Mouse (Mus musculus) CH12F3 (cell line): ENCODE measurements at regions not wholly inside any gene's neighbourhood (a gene's known extent, or its start where the extent isn't known, plus 50 kb on each side); places are given as distances from the start of the nearest gene placed in this dataset.
"Not testable (repeated sequence)": the region's sequence is repeated elsewhere in the genome, so short reads cannot be mapped to it uniquely, and the experiment has no call there.

ENCODE experiments used
- in situ Hi-C: fragments of 300-500 bp; cut with MboI; formaldehyde crosslinking; loops from 2 replicates; pipeline ENCODE4 v1.14.3; 2020; ENCODE audit warnings: low sequenced_read_pairs

DNA sequence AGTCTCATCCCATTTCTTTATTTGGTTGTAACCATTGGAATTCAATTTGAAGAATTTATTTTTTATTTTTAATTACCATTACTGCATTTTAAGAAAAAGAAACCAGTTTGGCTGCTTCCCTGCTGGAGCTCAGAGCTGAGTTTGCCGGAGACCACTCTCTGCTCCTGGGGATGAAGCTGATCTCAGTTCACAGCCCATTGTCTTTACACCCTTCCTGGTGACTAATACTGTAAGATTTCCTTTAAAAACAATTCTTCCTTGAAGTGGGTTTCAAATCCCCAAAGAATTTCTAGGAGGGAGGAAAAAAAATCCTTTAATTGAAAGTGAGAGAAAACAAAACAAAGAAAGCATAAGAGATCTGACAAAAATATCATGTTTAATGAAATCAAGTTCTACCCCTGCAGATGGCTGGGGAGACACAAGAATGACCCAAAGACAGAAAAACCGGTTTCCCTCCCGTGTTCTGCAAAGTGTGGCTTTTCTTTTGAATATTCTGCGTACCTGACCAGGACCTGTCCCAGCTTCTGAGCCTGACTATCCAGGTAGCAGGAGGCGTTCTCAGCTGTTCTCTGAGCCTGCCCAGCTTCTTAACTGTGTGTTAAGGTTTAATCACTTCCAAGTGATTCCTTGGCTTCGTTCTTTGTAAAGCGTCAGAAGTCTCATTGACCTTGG is 216.1 kb downstream of the Bcl11a start:
- in situ Hi-C loops = no loop called here

DNA sequence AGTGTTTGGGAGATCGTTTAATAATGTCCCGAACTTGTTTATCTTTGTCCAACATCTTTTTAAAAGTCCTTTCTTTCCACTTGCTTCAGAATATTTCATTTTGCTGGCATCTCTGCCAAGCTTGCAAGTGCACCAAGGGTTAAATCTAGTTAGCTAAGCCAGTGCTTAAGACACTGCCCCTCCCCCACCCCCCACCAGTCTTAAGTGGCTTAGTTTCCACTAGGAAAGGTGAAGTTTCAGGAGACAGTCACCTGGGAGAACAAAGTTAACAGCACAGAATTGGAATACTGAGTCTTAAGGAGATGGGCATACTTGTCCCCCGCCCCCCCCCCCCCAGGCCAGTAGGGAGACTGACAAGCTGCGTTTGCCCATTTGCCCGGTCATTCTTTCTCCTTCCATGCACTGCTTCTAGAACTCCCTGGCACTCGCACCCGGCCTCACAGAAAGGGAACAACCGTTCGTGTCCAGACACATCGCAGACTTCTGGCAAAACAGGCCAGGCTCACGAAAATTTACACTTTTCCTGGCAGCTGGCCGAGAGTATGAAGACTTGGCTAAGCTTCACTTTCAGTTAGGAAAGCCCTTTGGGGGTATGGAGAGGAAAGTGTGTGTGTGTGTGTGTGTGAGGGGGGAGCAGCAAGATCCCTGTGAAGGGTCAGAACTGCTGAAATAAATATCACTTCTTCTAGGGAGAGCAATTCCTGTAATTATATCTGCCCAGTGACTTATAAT is 219.2 kb downstream of the Bcl11a start:
- in situ Hi-C loops = no loop called here

DNA sequence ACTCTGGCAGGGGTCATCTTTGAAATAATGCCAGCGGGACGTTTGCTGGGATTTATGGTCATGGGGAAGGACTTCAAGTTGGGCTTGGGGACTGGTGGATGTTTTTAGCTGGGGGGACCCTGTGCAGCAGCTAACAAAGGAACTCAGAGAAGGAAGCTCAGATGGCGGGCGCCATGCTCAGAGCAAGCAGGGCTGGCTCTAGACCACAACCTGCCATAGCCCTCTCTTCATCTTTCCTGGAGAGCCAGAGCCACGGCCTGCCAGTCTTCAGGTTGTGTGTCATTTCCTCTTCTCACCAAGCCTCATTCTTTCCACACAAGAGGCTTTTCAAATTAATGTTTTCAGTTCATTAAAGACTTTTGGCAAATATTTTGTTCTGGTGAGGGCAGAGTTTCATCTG is 219.9 kb downstream of the Bcl11a start:
- in situ Hi-C loops = no loop called here

DNA sequence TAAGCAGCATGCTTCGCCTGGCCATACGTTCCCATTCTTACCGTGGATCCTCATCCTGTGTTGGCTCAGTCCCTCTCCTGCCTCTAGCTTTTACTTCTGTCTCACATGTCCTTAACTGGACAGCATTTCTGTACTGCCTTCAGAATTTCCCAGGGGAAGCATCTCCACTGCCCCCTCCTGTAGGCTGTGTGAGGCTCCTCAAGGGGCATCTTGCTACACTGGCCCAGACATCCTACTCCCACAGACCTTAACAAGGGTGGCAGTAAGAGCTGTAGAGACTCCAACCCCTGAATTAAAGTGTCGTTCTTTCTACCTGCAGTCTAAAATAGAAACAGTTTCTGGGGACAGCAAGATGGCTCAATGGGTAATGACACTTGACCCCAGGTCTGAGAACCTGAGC is 222.5 kb downstream of the Bcl11a start:
- in situ Hi-C loops = no loop called here

DNA sequence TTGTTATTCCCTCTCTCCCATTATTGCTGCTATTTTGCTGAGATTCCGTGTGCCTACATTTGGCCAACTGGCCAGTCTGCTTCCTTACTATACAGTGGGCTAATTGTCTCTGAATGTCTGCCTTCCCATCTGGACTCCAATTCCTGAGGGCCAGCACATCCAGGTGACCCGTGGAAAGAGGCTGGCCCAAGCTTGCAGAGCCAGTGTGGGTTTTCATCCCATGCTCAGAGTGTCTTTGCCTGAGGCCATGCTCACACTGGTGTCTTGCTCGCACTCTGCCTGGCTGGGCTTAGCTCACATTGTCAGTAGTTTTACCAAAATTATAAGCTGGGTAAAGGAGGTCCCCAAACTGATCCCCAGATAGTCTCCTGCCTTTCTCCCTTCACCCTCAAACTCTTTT is 223.3 kb downstream of the Bcl11a start:
- in situ Hi-C loops = no loop called here

DNA sequence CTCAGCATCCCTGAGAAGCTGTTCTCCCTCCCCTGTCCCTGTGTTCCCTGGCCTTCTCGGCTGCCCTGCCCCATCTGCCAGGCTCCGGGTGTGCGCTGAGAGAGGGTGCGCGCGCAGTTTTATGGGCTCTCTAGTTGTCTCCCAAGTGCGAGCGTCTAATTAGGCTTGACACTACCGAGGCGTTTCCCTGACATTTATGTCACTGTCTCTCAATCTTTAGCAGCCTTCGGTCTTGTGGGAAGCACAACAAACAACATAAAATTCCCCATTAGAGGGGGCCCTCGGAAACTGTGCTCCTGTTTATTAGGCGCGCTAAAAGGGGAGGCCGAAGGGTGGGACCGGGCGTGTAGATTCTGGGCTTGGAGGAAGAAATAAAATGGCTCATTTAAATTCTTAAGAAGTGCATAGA is 227.3 kb downstream of the Bcl11a start:
- in situ Hi-C loops = no loop called here

DNA sequence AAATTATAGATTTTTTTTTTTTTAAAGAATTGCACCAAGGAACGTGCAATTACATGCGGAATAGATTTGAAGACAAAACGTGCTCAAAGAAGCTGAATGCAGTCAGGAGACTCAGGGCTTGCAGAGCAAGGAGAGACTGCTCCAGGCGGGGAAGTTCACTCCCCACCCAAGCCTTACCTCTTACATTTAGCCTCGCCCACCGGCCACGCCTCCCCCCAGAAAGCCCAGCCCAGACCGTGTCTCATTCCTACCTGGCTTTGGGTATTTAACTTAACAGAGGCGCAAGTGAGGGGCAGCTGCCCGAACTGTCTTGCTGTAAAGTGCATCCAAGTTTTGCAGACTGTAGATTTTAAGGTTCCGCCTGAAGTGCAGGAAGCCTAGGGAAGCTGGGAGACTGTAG is 227.8 kb downstream of the Bcl11a start:
- in situ Hi-C loops = no loop called here

DNA sequence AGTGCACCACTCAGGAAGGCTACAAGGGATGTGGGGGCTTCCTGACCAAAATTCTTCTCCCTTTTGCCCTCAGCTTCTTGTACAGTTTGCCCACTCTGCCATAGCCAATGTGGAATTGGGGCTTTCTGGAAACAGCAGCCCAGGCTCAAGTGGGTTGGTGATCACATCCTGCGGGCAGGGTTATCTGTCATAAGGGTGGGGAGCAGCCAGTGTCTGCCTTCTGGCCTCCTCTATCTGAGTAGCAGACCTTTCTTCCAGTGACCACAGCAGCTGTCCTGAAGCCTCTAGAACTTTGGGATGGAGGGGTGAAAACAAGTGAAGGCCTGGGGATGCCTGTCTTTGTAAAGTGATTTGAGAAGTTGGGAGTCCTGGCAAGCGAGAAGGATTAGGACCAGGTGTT is 228.2 kb downstream of the Bcl11a start:
- in situ Hi-C loops = no loop called here

DNA sequence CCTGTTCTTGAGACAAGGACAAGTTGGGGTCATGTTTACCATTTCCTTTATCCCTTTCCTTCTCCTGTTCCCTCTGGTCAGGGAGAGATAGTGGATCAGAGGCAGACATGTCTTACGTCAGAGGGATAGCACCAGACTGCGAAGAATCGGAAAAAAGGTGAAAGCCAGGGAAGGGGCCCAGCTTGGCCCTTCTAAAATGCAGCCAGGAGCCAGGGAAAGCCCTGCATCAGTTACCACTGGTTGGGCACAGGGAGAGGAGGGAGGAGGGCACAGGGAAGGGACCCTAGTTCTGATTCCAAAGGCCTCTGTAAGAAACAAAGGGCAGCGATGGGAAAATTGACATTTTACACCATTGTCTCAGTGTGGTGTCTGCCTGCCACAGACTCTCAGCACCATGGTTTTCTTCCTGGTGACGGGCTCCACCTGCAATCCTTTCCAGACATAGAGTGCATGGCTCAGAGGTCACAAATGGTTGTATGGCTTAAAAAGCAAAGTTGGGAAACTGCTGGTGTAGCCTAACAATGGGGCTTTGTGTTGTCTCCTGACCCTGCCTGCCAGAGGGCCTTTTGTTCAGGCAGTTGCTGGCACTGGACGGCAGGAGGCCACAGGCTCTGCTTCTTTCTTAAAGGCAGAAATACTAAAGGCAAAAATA is 229.9 kb downstream of the Bcl11a start:
- in situ Hi-C loops = no loop called here

DNA sequence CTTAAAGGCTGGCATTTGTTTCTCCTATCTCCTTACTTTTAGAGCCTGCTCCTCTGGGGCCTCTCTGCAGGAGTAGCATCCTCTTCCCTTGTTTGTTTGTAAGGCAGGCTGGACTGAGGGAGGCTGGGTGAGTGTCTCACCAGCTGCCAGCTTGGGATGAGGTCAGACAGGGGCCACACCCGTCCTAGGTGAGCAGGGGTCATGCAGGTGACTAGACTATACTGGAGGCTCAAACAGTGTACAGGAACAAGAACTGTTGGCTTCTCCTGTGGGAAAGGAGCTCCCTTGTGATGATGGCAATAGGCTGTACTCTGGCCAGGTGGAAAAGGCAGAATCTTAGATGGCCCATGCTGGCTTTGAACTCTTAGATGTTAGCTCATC is 230.4 kb downstream of the Bcl11a start:
- in situ Hi-C loops = no loop called here

DNA sequence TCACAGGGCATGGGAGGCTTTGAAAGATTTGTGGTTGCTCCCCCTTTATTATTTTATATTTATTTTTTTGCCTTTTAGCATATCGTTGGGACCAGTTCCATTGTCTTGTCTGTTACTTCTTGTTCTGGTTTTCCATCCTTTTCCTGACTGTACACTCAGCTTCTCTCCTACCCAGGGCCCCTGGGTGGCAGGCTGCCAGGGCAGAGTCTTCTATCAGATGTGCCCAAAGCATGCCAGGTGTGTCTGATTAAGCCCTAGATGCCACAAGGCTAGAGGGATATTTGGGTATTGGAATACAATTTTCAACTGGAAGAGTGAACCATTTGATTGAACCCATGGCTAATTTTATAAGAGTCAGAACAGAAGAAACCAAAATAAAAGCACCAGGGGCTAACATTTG is 236.2 kb downstream of the Bcl11a start:
- in situ Hi-C loops = no loop called here

DNA sequence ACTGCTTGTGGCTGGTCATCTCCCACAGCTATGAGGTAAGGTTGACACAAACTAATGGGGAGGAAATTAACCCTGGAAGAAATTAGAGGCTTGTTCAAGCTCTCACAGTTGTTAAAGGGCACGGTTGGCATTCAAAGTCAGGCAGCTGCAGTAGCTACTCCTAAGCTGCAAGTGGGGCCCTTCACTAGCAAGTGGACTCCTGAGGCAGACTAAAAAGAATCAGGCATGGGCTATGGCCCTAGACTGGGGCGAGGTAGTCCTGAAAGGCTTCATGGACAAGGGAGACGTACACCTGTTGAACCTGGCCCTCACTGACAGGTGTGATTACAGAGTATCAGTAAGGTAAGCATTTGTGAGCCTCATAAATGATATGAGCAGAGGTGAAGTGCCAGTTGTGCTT is 237.7 kb downstream of the Bcl11a start:
- in situ Hi-C loops = no loop called here

DNA sequence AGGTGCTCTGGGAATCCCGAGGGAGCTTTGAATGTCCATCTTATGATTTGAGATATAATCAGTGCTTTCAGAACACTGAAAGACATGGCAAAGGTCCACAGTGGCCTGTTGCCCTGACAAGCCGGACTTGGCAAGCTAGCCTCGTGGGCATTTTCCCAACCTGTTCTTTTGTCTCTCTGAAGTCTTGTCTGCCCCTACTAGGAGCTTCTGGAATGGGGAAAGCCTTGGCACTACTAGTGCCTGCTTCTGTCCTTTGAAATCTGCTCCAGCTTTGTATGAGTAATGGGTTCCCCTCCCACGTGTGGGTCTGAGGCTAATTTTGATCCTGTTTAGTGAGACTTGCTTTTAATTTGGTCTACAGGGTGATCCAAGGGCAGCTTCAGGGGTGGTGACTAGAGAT is 238.3 kb downstream of the Bcl11a start:
- in situ Hi-C loops = no loop called here

DNA sequence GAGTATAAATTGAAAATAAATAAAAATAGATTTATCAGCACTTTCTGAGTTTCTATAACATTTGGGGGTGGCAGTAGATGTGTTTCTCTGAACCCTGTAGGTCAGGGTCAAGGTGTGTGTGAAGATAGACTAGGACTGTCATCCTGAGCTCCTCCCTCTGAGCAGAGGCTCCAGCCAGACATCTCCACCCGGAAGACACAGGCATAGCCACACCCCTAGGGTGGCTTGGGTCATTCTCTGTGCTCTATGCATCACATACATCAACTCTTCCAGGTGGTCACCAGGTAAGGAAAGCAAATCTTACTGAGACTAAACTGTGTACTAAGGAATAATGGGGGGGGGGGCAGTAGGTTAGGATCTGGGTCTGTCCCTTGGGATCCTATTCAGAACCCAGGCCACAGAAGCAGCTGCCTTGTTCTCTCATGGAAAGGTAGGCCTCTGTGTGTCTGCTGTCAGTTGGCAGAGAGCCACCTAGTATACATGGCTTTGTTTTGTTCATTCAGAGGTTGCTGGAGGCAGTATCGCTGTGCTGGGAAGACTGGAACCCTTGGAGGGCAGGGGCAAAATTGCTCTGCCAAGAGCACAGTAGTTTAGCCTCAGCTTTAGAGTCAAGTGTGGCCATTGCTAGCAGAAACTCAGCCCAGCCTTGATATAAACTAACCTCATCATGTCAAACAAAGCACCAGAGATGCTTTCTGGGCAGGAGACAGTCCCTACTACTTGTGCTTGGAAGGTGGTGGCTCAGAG is 240.3 kb downstream of the Bcl11a start:
- in situ Hi-C loops = no loop called here

DNA sequence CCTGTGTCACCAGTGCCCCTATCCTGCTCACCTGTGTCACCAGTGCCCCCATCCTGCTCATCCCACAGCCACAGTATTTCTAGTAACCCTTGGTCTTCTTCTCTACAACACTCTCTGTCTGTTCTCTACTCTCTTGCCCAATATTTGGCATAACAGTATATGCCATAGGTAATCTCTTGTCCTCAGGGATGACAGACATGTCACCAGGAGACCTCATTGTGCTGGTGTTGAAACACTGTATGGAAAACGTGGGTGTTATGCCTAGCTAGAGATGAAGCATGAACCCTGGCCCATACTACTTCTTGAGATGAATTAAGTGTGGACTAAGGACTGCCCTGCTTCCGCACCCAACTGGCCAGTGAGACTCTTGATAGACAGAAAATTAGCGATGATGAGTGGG is 241.4 kb downstream of the Bcl11a start:
- in situ Hi-C loops = no loop called here

DNA sequence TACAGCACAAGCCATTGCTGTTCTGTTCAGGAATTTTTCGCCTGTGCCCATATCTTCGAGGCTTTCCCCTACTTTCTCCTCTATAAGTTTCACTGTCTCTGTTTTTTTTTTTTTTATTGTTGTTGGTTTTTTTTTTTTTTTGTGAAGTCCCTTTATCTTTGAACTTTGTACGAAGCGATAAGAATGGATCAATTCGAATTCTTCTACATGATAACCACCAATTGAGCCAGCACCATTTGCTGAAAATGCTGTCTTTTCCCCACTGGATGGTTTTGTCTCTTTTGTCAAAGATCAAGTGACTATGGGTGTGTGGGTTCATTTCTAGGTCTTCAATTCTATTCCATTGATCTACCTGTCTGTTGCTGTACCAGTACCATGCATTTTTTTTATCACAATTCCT is 244.6 kb downstream of the Bcl11a start:
- in situ Hi-C loops = not testable (repeated sequence)

DNA sequence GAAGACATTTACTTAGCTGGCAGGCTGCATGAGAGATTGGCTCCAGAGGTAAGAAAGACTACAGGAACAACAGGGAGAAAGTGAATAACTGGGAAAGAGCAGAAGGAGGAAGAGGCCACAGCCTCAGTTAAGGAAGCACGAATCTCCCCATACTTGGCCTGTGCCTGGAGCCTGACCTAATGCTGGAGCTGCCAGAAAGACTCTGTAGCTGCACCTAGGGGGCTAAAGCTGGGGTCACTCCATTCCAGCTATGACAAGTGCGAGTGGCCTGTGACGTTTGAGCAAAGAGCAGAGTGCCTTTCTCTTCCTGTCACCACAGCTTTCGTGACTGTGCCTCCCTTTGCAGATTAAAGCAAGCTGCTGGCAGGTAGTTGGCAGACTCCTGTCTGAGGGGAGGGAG is 250.6 kb downstream of the Bcl11a start:
- in situ Hi-C loops = no loop called here

DNA sequence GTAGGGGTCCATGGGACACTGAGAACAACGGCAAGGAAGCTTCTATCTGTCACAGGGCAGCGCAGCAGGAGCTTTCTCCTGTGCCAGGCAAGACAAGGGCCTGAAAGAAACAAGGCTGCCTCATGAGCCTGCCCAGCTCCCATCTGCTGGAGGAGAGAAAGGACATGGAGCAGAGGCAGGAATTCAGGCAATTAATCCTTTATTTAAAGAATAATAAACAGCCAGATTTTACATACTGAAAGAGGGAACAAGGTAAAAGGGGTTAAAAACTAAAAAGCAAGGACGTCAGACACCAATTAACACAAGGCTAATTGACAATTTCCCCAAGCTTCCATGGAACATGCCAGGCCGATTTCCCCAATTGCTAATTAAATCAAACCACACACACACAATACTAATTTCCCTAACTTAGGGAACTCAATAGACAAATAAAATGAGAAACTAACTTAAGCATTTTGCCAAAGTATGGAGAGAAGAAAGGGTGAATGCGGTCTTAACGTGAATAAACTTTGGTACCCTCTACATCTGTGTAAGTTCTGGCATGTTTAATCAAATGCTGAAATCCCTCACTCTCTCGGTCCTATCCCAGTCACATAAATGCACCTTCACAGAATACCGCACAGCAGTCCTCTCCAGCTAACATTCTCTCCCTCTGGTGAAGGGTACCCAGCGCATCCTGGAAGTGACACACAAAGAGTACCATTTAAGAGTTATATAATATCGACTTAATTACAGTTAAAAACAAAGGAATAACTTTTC is 252.7 kb downstream of the Bcl11a start:
- in situ Hi-C loops = no loop called here

DNA sequence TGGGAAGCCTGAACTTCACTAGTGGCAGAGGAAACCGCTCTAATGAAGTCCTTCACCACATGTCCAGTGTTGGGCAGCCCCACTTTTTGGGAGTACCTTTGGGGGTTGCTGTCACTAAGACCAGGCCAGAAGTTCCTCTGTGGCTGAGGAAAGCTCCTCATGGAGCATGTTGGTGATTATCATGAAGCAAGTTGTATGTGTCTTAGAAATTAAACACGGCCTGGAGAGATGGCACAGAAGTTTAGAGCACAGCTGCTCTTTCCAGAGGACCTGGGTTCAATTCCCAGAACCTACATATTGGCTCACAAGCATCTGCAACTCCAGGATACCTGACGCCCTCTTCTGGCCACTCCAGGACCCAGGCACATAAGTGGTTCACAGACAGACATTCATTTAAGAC is 254.4 kb downstream of the Bcl11a start:
- in situ Hi-C loops = no loop called here

DNA sequence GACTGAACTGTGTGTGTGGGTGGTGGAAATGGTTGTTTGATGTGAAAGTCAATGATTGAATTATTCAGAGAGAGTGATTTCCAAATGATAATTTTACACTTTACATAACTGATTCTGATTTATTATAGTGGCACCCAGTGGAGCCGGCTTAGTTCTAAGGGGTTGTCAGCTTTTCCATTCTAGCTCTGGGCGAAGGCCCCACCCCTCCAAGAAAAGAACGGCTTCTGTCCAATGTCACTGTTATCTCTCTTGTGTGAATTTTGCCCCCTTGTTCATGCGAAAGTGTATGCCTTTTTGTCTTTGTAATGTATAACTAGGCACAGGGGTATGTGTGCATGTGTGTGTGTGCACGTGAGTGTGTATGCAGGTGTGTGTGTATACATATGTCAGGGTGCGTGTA is 255.3 kb downstream of the Bcl11a start:
- in situ Hi-C loops = no loop called here

DNA sequence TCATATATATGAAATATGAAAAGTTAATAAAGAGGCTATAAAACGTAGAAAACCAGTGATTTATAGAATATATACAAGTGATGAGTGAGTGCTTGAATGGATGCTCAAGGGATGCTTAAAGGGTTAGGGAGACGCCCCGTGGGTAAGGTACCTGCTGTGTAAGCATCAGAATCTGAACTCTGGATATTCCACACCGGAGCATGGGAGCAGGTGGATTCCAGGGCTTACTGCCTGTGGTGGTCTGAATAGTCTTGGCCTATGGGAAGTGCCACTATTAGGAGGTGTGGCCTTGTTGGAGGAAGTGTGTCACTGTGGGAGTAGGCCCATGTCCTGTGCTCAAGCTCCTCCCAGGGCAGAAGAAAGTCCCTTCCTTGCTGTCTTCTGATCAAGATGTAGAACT is 257.4 kb downstream of the Bcl11a start:
- in situ Hi-C loops = no loop called here
